14 mouse cellular contexts compared by ENCODE assay signal in genomic region chr14:30631834-30632233, GRCm38 (mm10). TPM values are rescaled to one million over a fixed set of nuclear protein-coding genes. Genes with fewer than 3 reads are reported as not detected.
DNase-seq lines count a peak whose midpoint lies in the region; ATAC-seq and TF ChIP-seq lines count a peak whose summit lies in the region.
"Had no signal": no experiment of that assay in that cellular context is flagged by ENCODE, and none has a peak within 500 bp of the region (broad histone marks: within the 10 kb centered on the region; RNA-seq: fewer than 3 reads in every experiment).

No protein-coding gene starts in this region.

- H3K9ac ChIP-seq in heart, adult 2 months (ENCODE audit: low read depth, low read length), result no peak overlapping the region
- H3K9ac ChIP-seq in embryonic facial prominence, embryonic 14.5 days (ENCODE audit: low read depth, low read length), result no peak overlapping the region
- H3K9ac ChIP-seq: embryonic facial prominence, embryonic 12.5 days; hindbrain, embryonic 15.5 days; midbrain, embryonic 15.5 days had no signal

- H3K27me3 ChIP-seq in heart, adult 2 months (ENCODE audit: control insufficient read depth, insufficient read depth, low read length), result no peaks in the 10 kb centered on the region
- H3K27me3 ChIP-seq in embryonic facial prominence, embryonic 14.5 days (replicated peaks; ENCODE audit: control insufficient read depth, insufficient read depth, low read length), result no peaks in the 10 kb centered on the region
- H3K27me3 ChIP-seq: embryonic facial prominence, embryonic 12.5 days; midbrain, embryonic 15.5 days had no signal

- no peaks in the 10 kb centered on the region for H3K9me3 ChIP-seq in embryonic facial prominence, embryonic 14.5 days (ENCODE audit: control insufficient read depth, low read length)
- H3K9me3 ChIP-seq: embryonic facial prominence, embryonic 12.5 days; hindbrain, embryonic 15.5 days; midbrain, embryonic 15.5 days had no signal

- TF ChIP-seq CTCF in heart, adult 2 months (IDR thresholded peaks at IDR 0.05), result no peak

- peak; percentile 19; the same call in 1 of the 2 replicates for ATAC-seq in embryonic facial prominence, embryonic 14.5 days (ENCODE audit: low read depth)
- ATAC-seq: midbrain, embryonic 15.5 days had no signal

- 81% methylated on average over 2 of the region's 2 CpGs for WGBS in heart, adult 2 months
- WGBS in embryonic facial prominence, embryonic 14.5 days, result 65% methylated on average over 2 of the region's 2 CpGs

- peaks cover 5% of the 10 kb centered on the region for H3K4me1 ChIP-seq in heart, adult 2 months (ENCODE audit: control insufficient read depth, insufficient read depth, low read length)
- H3K4me1 ChIP-seq in embryonic facial prominence, embryonic 14.5 days (ENCODE audit: control insufficient read depth, insufficient read depth, low read length), result peaks cover 7% of the 10 kb centered on the region
- H3K4me1 ChIP-seq: midbrain, embryonic 15.5 days had no signal

- no peaks in the 10 kb centered on the region for H3K79me2 ChIP-seq in heart, adult 2 months (replicated peaks; ENCODE audit: control insufficient read depth, insufficient read depth, low read length)

- peak overlapping the region; percentile 26 for H3K27ac ChIP-seq in heart, adult 2 months
- H3K27ac ChIP-seq in embryonic facial prominence, embryonic 14.5 days (replicated peaks; ENCODE audit: low read depth, low read length), result peak overlapping the region; percentile 33; the same call in 1 of the 2 replicates
- H3K27ac ChIP-seq: embryonic facial prominence, embryonic 12.5 days; hindbrain, embryonic 15.5 days; midbrain, embryonic 15.5 days had no signal

- no peaks in the 10 kb centered on the region for H3K36me3 ChIP-seq in heart, adult 2 months (ENCODE audit: control insufficient read depth, insufficient read depth, low read length)
- no peaks in the 10 kb centered on the region for H3K36me3 ChIP-seq in embryonic facial prominence, embryonic 14.5 days (ENCODE audit: control insufficient read depth, insufficient read depth, low read length)
- H3K36me3 ChIP-seq: embryonic facial prominence, embryonic 12.5 days; hindbrain, embryonic 15.5 days; midbrain, embryonic 15.5 days had no signal

- intact Hi-C loops in heart, adult 2 months (cut with DNase I), result no loop called here
- intact Hi-C loops in heart, postnatal 10 days (cut with DNase I), result loop anchor here (2.0 kb wide), 1 partner anchor 19 kb away; no protein-coding TSS in a partner anchor
- intact Hi-C loops in left cerebral cortex, postnatal 4 days (cut with DNase I), result no loop called here

- no peak for DNase-seq in heart, adult 2 months
- no peak for DNase-seq in heart, postnatal 10 days
- peak; percentile 14 for DNase-seq in left cerebral cortex, postnatal 4 days
- no peak for DNase-seq in left cerebral cortex, adult 9 months (ENCODE audit: low spot score in 2 of 2)
- peak; percentile 65 for DNase-seq in 3134 (ENCODE audit: extremely low read depth, insufficient read length, low spot score)
- DNase-seq in embryonic facial prominence, embryonic 14.5 days (ENCODE audit: low spot score), result peak; percentile 33
- no peak for DNase-seq in thymus, postnatal 25 days
- DNase-seq in adrenal gland, adult 2 months, result no peak
- DNase-seq: cerebellum, adult 9-10 months; right cerebral cortex, postnatal 14 days; thymus, adult 2 months had no signal

- H3K4me2 ChIP-seq in embryonic facial prominence, embryonic 14.5 days (ENCODE audit: low read depth, low read length), result no peak overlapping the region
- H3K4me2 ChIP-seq: embryonic facial prominence, embryonic 12.5 days; hindbrain, embryonic 15.5 days; midbrain, embryonic 15.5 days had no signal

- no peak overlapping the region for H3K4me3 ChIP-seq in heart, adult 2 months
- H3K4me3 ChIP-seq in embryonic facial prominence, embryonic 14.5 days (ENCODE audit: low read depth, low read length), result no peak overlapping the region
- H3K4me3 ChIP-seq: embryonic facial prominence, embryonic 12.5 days; hindbrain, embryonic 15.5 days; midbrain, embryonic 15.5 days had no signal

- no peak for TF ChIP-seq POLR2A in heart, adult 2 months (IDR thresholded peaks at IDR 0.05; ENCODE audit: insufficient read depth, low read depth, low read length)

- no peak for TF ChIP-seq EP300 in heart, adult 2 months (IDR thresholded peaks at IDR 0.05; ENCODE audit: insufficient read depth, low read depth, low read length)

RNA-seq across cellular contexts. Expression of gene Prkcd, which starts 5.8 kb away (rescaled TPM):
- 10 to 100 TPM; 10.4 to 12.6 TPM for total RNA-seq in heart, adult 2 months (2021)
- polyA plus RNA-seq in heart, adult 2 months (2012; rRNA removed), result 31.5 and 31.7 TPM in 2 replicates
- 10 to 100 TPM; 18.7 to 20.0 TPM for total RNA-seq in heart, postnatal 10 days (2021)
- total RNA-seq in left cerebral cortex, postnatal 4 days (2021), result 10 to 100 TPM; 39.5 to 41.4 TPM
- polyA plus RNA-seq in embryonic facial prominence, embryonic 14.5 days (2014; fragmentation: Nextera tagmentation; extraction: Ambion mirVana), result 42.5 and 44.6 TPM in 2 replicates
- 100 to 1,000 TPM in 1 of 2 experiments, 10 to 100 TPM in 1; 83.4 to 367 TPM for total RNA-seq in adrenal gland, adult 2 months (2021)
- polyA plus RNA-seq in adrenal gland, adult 2 months (2012; rRNA removed), result 266 and 407 TPM in 2 replicates

RNA-seq across cellular contexts. Expression of gene Rft1, which starts 22.3 kb away (rescaled TPM):
- 1 to 10 TPM; 6.1 to 8.1 TPM for total RNA-seq in heart, adult 2 months (2021)
- polyA plus RNA-seq in heart, adult 2 months (2012; rRNA removed), result 8.8 and 13.0 TPM in 2 replicates
- 10 to 100 TPM; 10.1 to 10.2 TPM for total RNA-seq in heart, postnatal 10 days (2021)
- total RNA-seq in left cerebral cortex, postnatal 4 days (2021), result 10 to 100 TPM in 1 of 2 experiments, 1 to 10 TPM in 1; 8.3 to 11.9 TPM
- polyA plus RNA-seq in embryonic facial prominence, embryonic 14.5 days (2014; fragmentation: Nextera tagmentation; extraction: Ambion mirVana), result 13.3 and 16.5 TPM in 2 replicates
- total RNA-seq in adrenal gland, adult 2 months (2021), result 10 to 100 TPM; 24.7 to 25.4 TPM
- polyA plus RNA-seq in adrenal gland, adult 2 months (2012; rRNA removed), result 16.3 and 17.1 TPM in 2 replicates

Comparison
In these comparisons a context has a peak if more than half of its experiments do, and no peak if none do; other contexts are left out.
1. DNase-seq: peak in left cerebral cortex, postnatal 4 days (single experiment), 3134 (single experiment) and embryonic facial prominence, embryonic 14.5 days (single experiment); none in heart, adult 2 months (0 of 2), heart, postnatal 10 days (0 of 2), left cerebral cortex, adult 9 months (0 of 2), thymus, postnatal 25 days (single experiment) and adrenal gland, adult 2 months (single experiment).